In the genomic region with DNA sequence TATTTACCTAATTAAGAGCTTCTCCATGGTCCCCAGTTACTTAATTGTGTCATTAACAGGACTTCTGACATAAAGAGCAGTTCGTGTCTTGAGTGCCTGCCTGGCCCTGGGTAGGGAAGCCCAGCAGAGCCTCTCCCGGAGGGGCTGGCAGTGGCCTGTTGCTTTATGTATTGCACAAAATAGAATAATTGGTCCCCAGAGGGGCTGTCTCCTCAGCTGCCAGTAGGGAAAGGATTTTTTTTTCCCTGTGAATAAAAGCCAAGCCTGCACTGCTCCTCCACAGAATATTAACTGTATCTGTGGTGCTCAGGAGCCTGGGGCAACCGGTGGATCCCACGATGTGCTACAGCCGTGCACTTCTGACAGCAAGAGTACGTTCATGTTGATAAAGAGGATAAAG, we compare ENCODE assay signal across 15 mouse cellular contexts.
A peak's percentile ranks its signal among the peaks of the same experiment; 100 is the strongest.
DNase-seq lines count a peak whose midpoint lies in the region; ATAC-seq and TF ChIP-seq lines count a peak whose summit lies in the region.
"Had no signal": no experiment of that assay in that cellular context is flagged by ENCODE, and none has a peak within 500 bp of the region (broad histone marks: within the 10 kb centered on the region; RNA-seq: fewer than 3 reads in every experiment).

No protein-coding gene starts in this region.

- peak; percentile 46 for DNase-seq in adrenal gland, postnatal 10 days
- no peak for DNase-seq in adrenal gland, postnatal 25 days
- DNase-seq in hindbrain, embryonic 10.5 days (ENCODE audit: low spot score), result no peak
- DNase-seq in midbrain, postnatal 0 days (ENCODE audit: low spot score), result peak; percentile 63
- no peak for DNase-seq in B cell, adult 2 months
- no peak for DNase-seq in layer of hippocampus, adult 11-12 months (ENCODE audit: low spot score)
- DNase-seq: cerebellum, adult 9-10 months; heart, postnatal 10 days; lung, postnatal 10 days had no signal

- no peak overlapping the region for H3K4me2 ChIP-seq in hindbrain, embryonic 13.5 days
- H3K4me2 ChIP-seq in forebrain, embryonic 15.5 days (replicated peaks), result no peak overlapping the region
- no peak overlapping the region for H3K4me2 ChIP-seq in midbrain, postnatal 0 days (ENCODE audit: low read depth, low read length, poor library complexity, severe bottlenecking)
- H3K4me2 ChIP-seq: limb, embryonic 12.5 days; neural tube, embryonic 12.5 days had no signal

- no peaks in the 10 kb centered on the region for H3K36me3 ChIP-seq in hindbrain, embryonic 13.5 days
- H3K36me3 ChIP-seq in hindbrain, embryonic 10.5 days, result no peaks in the 10 kb centered on the region
- H3K36me3 ChIP-seq in forebrain, embryonic 15.5 days, result no peaks in the 10 kb centered on the region
- H3K36me3 ChIP-seq in midbrain, postnatal 0 days (ENCODE audit: insufficient read depth, low read length), result no peaks in the 10 kb centered on the region
- H3K36me3 ChIP-seq: limb, embryonic 12.5 days; neural tube, embryonic 12.5 days had no signal

- no peak overlapping the region for H3K27ac ChIP-seq in hindbrain, embryonic 13.5 days
- H3K27ac ChIP-seq in hindbrain, embryonic 10.5 days, result no peak overlapping the region
- H3K27ac ChIP-seq in forebrain, embryonic 15.5 days (replicated peaks), result no peak overlapping the region
- no peak overlapping the region for H3K27ac ChIP-seq in midbrain, postnatal 0 days (ENCODE audit: low read depth, low read length)
- H3K27ac ChIP-seq: limb, embryonic 12.5 days; liver, embryonic 14.5 days; neural tube, embryonic 12.5 days had no signal

- H3K27me3 ChIP-seq in hindbrain, embryonic 13.5 days, result 0 out of 2 replicates have a peak, but pooled peaks cover 2% of the 10 kb centered on the region
- no peaks in the 10 kb centered on the region for H3K27me3 ChIP-seq in hindbrain, embryonic 10.5 days (ENCODE audit: insufficient read depth, poor library complexity, severe bottlenecking)
- no peaks in the 10 kb centered on the region for H3K27me3 ChIP-seq in forebrain, embryonic 15.5 days
- H3K27me3 ChIP-seq in midbrain, postnatal 0 days (ENCODE audit: insufficient read depth, low read length), result 0 out of 2 replicates have a peak, but pooled peaks cover 4% of the 10 kb centered on the region
- H3K27me3 ChIP-seq: neural tube, embryonic 12.5 days; Patski had no signal

- no peaks in the 10 kb centered on the region for H3K9me3 ChIP-seq in hindbrain, embryonic 13.5 days
- 0 out of 2 replicates have a peak, but pooled peaks cover 4% of the 10 kb centered on the region for H3K9me3 ChIP-seq in hindbrain, embryonic 10.5 days
- no peaks in the 10 kb centered on the region for H3K9me3 ChIP-seq in forebrain, embryonic 15.5 days
- H3K9me3 ChIP-seq in midbrain, postnatal 0 days (ENCODE audit: low read length), result no peaks in the 10 kb centered on the region
- H3K9me3 ChIP-seq: neural tube, embryonic 12.5 days had no signal

- peaks cover 10% of the 10 kb centered on the region for H3K4me1 ChIP-seq in hindbrain, embryonic 13.5 days (replicated peaks)
- peaks cover 5% of the 10 kb centered on the region for H3K4me1 ChIP-seq in hindbrain, embryonic 10.5 days (replicated peaks)
- peaks cover 12% of the 10 kb centered on the region for H3K4me1 ChIP-seq in forebrain, embryonic 15.5 days
- peaks cover 8% of the 10 kb centered on the region for H3K4me1 ChIP-seq in midbrain, postnatal 0 days (ENCODE audit: insufficient read depth, low read length)

- no peak for TF ChIP-seq CTCF in midbrain, postnatal 0 days (IDR thresholded peaks at IDR 0.05)

- no peak overlapping the region for H3K4me3 ChIP-seq in hindbrain, embryonic 13.5 days
- H3K4me3 ChIP-seq in hindbrain, embryonic 10.5 days, result no peak overlapping the region
- no peak overlapping the region for H3K4me3 ChIP-seq in forebrain, embryonic 15.5 days
- no peak overlapping the region for H3K4me3 ChIP-seq in midbrain, postnatal 0 days (ENCODE audit: low read depth, low read length)
- H3K4me3 ChIP-seq: limb, embryonic 12.5 days; neural tube, embryonic 12.5 days had no signal

- no peak overlapping the region for H3K9ac ChIP-seq in hindbrain, embryonic 13.5 days
- no peak overlapping the region for H3K9ac ChIP-seq in forebrain, embryonic 15.5 days (replicated peaks)
- no peak overlapping the region for H3K9ac ChIP-seq in midbrain, postnatal 0 days (replicated peaks; ENCODE audit: low read length, poor library complexity, severe bottlenecking)
- H3K9ac ChIP-seq: limb, embryonic 12.5 days; liver, embryonic 14.5 days; neural tube, embryonic 12.5 days had no signal

- ATAC-seq in hindbrain, embryonic 13.5 days (ENCODE audit: low FRiP score), result 0 out of 2 replicates have a peak, but pooled peaks have one; percentile 43
- peak; percentile 74 for ATAC-seq in forebrain, embryonic 15.5 days (replicated peaks)
- peak; percentile 60 for ATAC-seq in midbrain, postnatal 0 days (ENCODE audit: low FRiP score)
- ATAC-seq: Patski had no signal

- 30% methylated on average over 6 of the region's 6 CpGs for WGBS in hindbrain, embryonic 13.5 days
- whole genome bisulfite sequencing in hindbrain, embryonic 10.5 days, result 65% methylated on average over 6 of the region's 6 CpGs
- WGBS in forebrain, embryonic 15.5 days, result 2% methylated on average over 6 of the region's 6 CpGs
- WGBS in midbrain, postnatal 0 days, result 23% methylated on average over 6 of the region's 6 CpGs

Comparison
In these comparisons a context has a peak if more than half of its experiments do, and no peak if none do; other contexts are left out.
1. DNase-seq: peak in adrenal gland, postnatal 10 days (single experiment) and midbrain, postnatal 0 days (single experiment); none in adrenal gland, postnatal 25 days (single experiment), hindbrain, embryonic 10.5 days (single experiment), B cell, adult 2 months (0 of 2) and layer of hippocampus, adult 11-12 months (single experiment).
2. Peak in every context shown above with its lines, with median percentiles within 50 percentile points of each other: ATAC-seq.